Mouse (Mus musculus) lung, embryonic 16.5 days (tissue): Measurements from ENCODE around the gene Smad3. TPM values are rescaled to one million over a fixed set of nuclear protein-coding genes. Genes with fewer than 3 reads are reported as not detected.

Experiments
- ATAC-seq: fragments of 200-750 bp; cut with Nextera tagmentation; 2 replicates; pipeline ENCODE4 v1.8.0; 2017; ENCODE audit warnings: low read depth, mild to moderate bottlenecking, moderate library complexity
- H3K27ac ChIP-seq: fragments of 300-500 bp; sonication (generic); 2 replicates; pipeline ENCODE4 v1.5.1; 2014; ENCODE audit warnings: mild to moderate bottlenecking, control low read depth, low read length
- H3K27me3 ChIP-seq: fragments of 300-500 bp; sonication (generic); 2 replicates; pipeline ENCODE4 v1.6.1; 2014; ENCODE audit warnings: low read depth, low read length, mixed read lengths; ENCODE audit not compliant: control insufficient read depth, insufficient read depth
- H3K36me3 ChIP-seq: fragments of 300-500 bp; sonication (generic); 2 replicates; pipeline ENCODE4 v1.6.1; 2014; ENCODE audit warnings: low read length; ENCODE audit not compliant: control insufficient read depth, insufficient read depth
- H3K4me1 ChIP-seq: fragments of 300-500 bp; sonication (generic); replicated peaks from 2 replicates; pipeline ENCODE4 v1.6.1; 2014; ENCODE audit warnings: low read length, mixed read lengths; ENCODE audit not compliant: control insufficient read depth, insufficient read depth
- H3K4me2 ChIP-seq: fragments of 300-500 bp; sonication (generic); 2 replicates; pipeline ENCODE4 v1.6.1; 2014; ENCODE audit warnings: low read depth, low read length, control low read depth
- H3K4me3 ChIP-seq: fragments of 300-500 bp; sonication (generic); 2 replicates; pipeline ENCODE4 v1.5.1; 2014; ENCODE audit warnings: mild to moderate bottlenecking, low read length, control low read depth
- H3K9ac ChIP-seq: fragments of 300-500 bp; sonication (generic); 2 replicates; pipeline ENCODE4 v1.6.1; 2014; ENCODE audit warnings: low read length, control low read depth
- H3K9me3 ChIP-seq: fragments of 300-500 bp; sonication (generic); 2 replicates; pipeline ENCODE4 v1.6.1; 2016; ENCODE audit warnings: low read length; ENCODE audit not compliant: control insufficient read depth
- WGBS: fragments of 180-500 bp; shearing (Covaris S2); extraction: QIAGEN DNeasy Blood & Tissue Kit; methylation state at CpG from one replicate; pipeline ENCODE4 v1.1.7; 2014; 5-methylcytosine and 5-hydroxymethylcytosine counted together
- polyA plus RNA-seq: library from polyadenylated mRNA; unstranded; fragments of >200 nt; fragmentation: Nextera tagmentation; extraction: Ambion mirVana; gene quantifications from 2 replicates; pipeline ENCODE4 v1.2.1, GENCODE M21; 2015

Gene Smad3
- polyA plus RNA-seq, 1 experiment from 2014 or later, result 18.0 TPM

- peaks cover 85% of the 10 kb centered on the region for H3K4me1 ChIP-seq
- 60% methylated on average over 4 of the region's 4 CpGs for WGBS
- no peak for ATAC-seq
Measured at GRCm38 (mm10) chr9:63751325-63751724, 6.5 kb downstream of the Smad3 start.

GRCm38 (mm10) chr9:63750360-63750974 lies 7.3 kb downstream of the Smad3 start:
- Histone ChIP-seq H3K36me3 (no peaks in the 10 kb centered on the region), H3K9me3 (no peaks in the 10 kb centered on the region), H3K4me3 (no peak overlapping the region), H3K27ac (peak overlapping the region; percentile 26), H3K4me1 (peaks cover 85% of the 10 kb centered on the region), H3K27me3 (no peaks in the 10 kb centered on the region), H3K9ac (peak overlapping the region; percentile 8; the same call in 1 of the 2 replicates), H3K4me2 (0 out of 2 replicates have a peak overlapping the region, but pooled peaks have one; percentile 11)
- WGBS, result 18% methylated on average over 10 of the region's 10 CpGs
- ATAC-seq, result 0 out of 2 replicates have a peak, but pooled peaks have one; percentile 44

More at GRCm38 (mm10) chr9:63751325-63751724, 6.5 kb downstream of the Smad3 start:
- Histone ChIP-seq H3K9me3 (no peaks in the 10 kb centered on the region), H3K4me2 (no peak overlapping the region), H3K27me3 (no peaks in the 10 kb centered on the region), H3K4me3 (no peak overlapping the region), H3K27ac (0 out of 2 replicates have a peak overlapping the region, but pooled peaks have one; percentile 23), H3K36me3 (no peaks in the 10 kb centered on the region), H3K9ac (no peak overlapping the region)

GRCm38 (mm10) chr9:63749296-63749915 lies 8.4 kb downstream of the Smad3 start:
- H3K9me3 ChIP-seq, result no peaks in the 10 kb centered on the region
- no peak overlapping the region for H3K4me3 ChIP-seq
- ATAC-seq, result no peak
- H3K36me3 ChIP-seq, result no peaks in the 10 kb centered on the region
- H3K4me2 ChIP-seq, result peak overlapping the region; percentile 23; the same call in 1 of the 2 replicates
- peak overlapping the region; percentile 21; the same call in 1 of the 2 replicates for H3K27ac ChIP-seq
- peaks cover 82% of the 10 kb centered on the region for H3K4me1 ChIP-seq
- WGBS, result 26% methylated on average over 15 of the region's 15 CpGs
- H3K27me3 ChIP-seq, result no peaks in the 10 kb centered on the region
- H3K9ac ChIP-seq, result no peak overlapping the region; the same call in 1 of the 2 replicates

- H3K27ac ChIP-seq, result no peak overlapping the region
- H3K36me3 ChIP-seq, result no peaks in the 10 kb centered on the region
- H3K4me2 ChIP-seq, result no peak overlapping the region
- H3K4me3 ChIP-seq, result no peak overlapping the region
- no peak for ATAC-seq
- H3K27me3 ChIP-seq, result no peaks in the 10 kb centered on the region
- H3K9ac ChIP-seq, result no peak overlapping the region
- H3K9me3 ChIP-seq, result no peaks in the 10 kb centered on the region
- peaks cover 81% of the 10 kb centered on the region for H3K4me1 ChIP-seq
- 76% methylated on average over 9 of the region's 9 CpGs for WGBS
Measured at GRCm38 (mm10) chr9:63747645-63748295, 10.0 kb downstream of the Smad3 start.

GRCm38 (mm10) chr9:63746980-63747379 lies 10.8 kb downstream of the Smad3 start:
- Histone ChIP-seq H3K4me2 (no peak overlapping the region), H3K27me3 (no peaks in the 10 kb centered on the region), H3K36me3 (no peaks in the 10 kb centered on the region), H3K4me1 (peaks cover 85% of the 10 kb centered on the region), H3K9ac (no peak overlapping the region), H3K27ac (no peak overlapping the region), H3K9me3 (no peaks in the 10 kb centered on the region), H3K4me3 (no peak overlapping the region)
- 85% methylated on average over 3 of the region's 3 CpGs for WGBS
- ATAC-seq, result no peak

- no peak for ATAC-seq
- no peaks in the 10 kb centered on the region for H3K36me3 ChIP-seq
- no peak overlapping the region for H3K4me3 ChIP-seq
- no peak overlapping the region for H3K4me2 ChIP-seq
- H3K27ac ChIP-seq, result peak overlapping the region; percentile 16; the same call in 1 of the 2 replicates
- 49% methylated on average over 19 of the region's 19 CpGs for WGBS
- H3K27me3 ChIP-seq, result no peaks in the 10 kb centered on the region
- H3K4me1 ChIP-seq, result peaks cover 87% of the 10 kb centered on the region
- no peak overlapping the region for H3K9ac ChIP-seq
- H3K9me3 ChIP-seq, result no peaks in the 10 kb centered on the region
Measured at GRCm38 (mm10) chr9:63745821-63746632, 11.8 kb downstream of the Smad3 start.

GRCm38 (mm10) chr9:63744595-63744994 lies 13.2 kb downstream of the Smad3 start:
- Histone ChIP-seq H3K4me3 (no peak overlapping the region), H3K4me2 (no peak overlapping the region), H3K4me1 (peaks cover 75% of the 10 kb centered on the region), H3K36me3 (no peaks in the 10 kb centered on the region), H3K9ac (no peak overlapping the region), H3K27me3 (no peaks in the 10 kb centered on the region), H3K27ac (no peak overlapping the region), H3K9me3 (no peaks in the 10 kb centered on the region)
- no peak for ATAC-seq
- WGBS, result 88% methylated on average over 5 of the region's 5 CpGs

- ATAC-seq, result no peak
- peaks cover 69% of the 10 kb centered on the region for H3K4me1 ChIP-seq
- no peak overlapping the region for H3K4me3 ChIP-seq
- WGBS, result 77% methylated on average over 11 of the region's 11 CpGs
- no peak overlapping the region for H3K9ac ChIP-seq
- H3K27me3 ChIP-seq, result no peaks in the 10 kb centered on the region
- H3K4me2 ChIP-seq, result no peak overlapping the region
- H3K9me3 ChIP-seq, result no peaks in the 10 kb centered on the region
- H3K27ac ChIP-seq, result no peak overlapping the region
- no peaks in the 10 kb centered on the region for H3K36me3 ChIP-seq
Measured at GRCm38 (mm10) chr9:63743775-63744174, 14.0 kb downstream of the Smad3 start.
